Mouse (Mus musculus): ENCODE measurements at regions not wholly inside any gene's neighbourhood (a gene's known extent, or its start where the extent isn't known, plus 50 kb on each side); places are given as distances from the start of the nearest gene placed in this dataset.

GRCm38 (mm10) chr11:14769008-14769407, 169.9 kb downstream of the Pom121l12 start:
- DNase-seq: no peak

GRCm38 (mm10) chr11:14769448-14770357, 170.6 kb downstream of the Pom121l12 start:
- DNase-seq: no peak

- no peak for DNase-seq
Measured at GRCm38 (mm10) chr11:14798314-14798713, 199.2 kb downstream of the Pom121l12 start.

DNA sequence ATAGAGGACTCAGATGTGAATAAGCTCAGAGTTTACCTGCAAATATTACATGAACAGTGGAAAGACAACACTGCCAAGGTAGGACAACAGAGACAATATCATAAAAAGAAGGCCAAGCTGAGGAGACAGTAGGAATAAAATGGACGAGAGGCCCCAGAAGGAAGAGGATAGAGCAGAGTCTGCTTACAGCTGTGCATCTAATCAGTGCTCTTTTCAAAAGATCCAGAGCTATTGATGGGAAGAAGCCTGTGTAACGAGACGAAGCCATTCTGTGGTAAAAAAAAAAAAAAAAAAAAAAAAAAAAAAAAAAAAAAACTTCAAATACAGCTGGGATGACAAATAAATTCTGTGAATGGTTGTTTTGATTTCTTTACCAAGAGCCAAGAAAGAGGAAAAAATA, 200.2 kb downstream of the Pom121l12 start:
- DNase-seq: no peak

DNA sequence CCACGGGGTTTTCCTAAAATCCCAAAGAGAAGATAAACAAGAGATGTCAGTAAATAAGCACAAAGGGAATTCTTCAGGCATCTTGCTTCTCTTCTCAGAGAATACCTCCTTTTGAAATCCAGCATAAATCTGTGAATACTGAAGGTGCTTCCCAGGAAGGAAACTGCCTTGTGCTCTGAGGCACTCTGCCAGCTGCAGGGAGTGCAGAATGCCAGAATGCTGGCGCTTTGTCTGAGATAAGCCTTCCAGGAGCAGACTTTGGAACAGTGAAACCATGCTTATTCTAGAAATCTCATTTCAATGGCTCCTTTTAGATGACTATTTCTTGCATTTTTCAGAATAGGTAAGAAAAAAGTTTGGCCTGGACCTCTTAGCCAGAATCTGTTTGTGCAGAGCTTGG, 219.9 kb downstream of the Pom121l12 start:
- DNase-seq: peak; percentile 42
